Mouse (Mus musculus) liver, embryonic 16.5 days (tissue): ENCODE data around the gene Dennd5b. TPM values are rescaled to one million over a fixed set of nuclear protein-coding genes. Genes with fewer than 3 reads are reported as not detected.

ENCODE experiments used
- ATAC-seq: fragments of 200-750 bp; cut with Nextera tagmentation; 2 replicates; pipeline ENCODE4 v1.8.0; 2017; ENCODE audit warnings: low read depth, mild to moderate bottlenecking, moderate number of reproducible peaks, moderate library complexity
- H3K27ac ChIP-seq: fragments of 300-500 bp; sonication (generic); 2 replicates; pipeline ENCODE4 v1.5.1; 2014; ENCODE audit warnings: mild to moderate bottlenecking, low read length
- H3K27me3 ChIP-seq: fragments of 300-500 bp; sonication (generic); 2 replicates; pipeline ENCODE4 v1.6.1; 2014; ENCODE audit warnings: low read depth, low read length, mixed read lengths; ENCODE audit not compliant: control insufficient read depth, insufficient read depth
- H3K36me3 ChIP-seq: fragments of 300-500 bp; sonication (generic); 2 replicates; pipeline ENCODE4 v1.6.1; 2014; ENCODE audit warnings: mild to moderate bottlenecking; ENCODE audit not compliant: control insufficient read depth, insufficient read depth
- H3K4me1 ChIP-seq: fragments of 300-500 bp; sonication (generic); 2 replicates; pipeline ENCODE4 v1.6.1; 2014; ENCODE audit warnings: low read depth, low read length, mixed read lengths; ENCODE audit not compliant: control insufficient read depth
- H3K4me2 ChIP-seq: fragments of 300-500 bp; sonication (generic); 2 replicates; pipeline ENCODE4 v1.6.1; 2014; ENCODE audit warnings: low read depth, low read length, mixed read lengths
- H3K4me3 ChIP-seq: fragments of 300-500 bp; sonication (generic); 2 replicates; pipeline ENCODE4 v1.5.1; 2014; ENCODE audit warnings: low read depth, mild to moderate bottlenecking, low read length
- H3K9ac ChIP-seq: fragments of 300-500 bp; sonication (generic); 2 replicates; pipeline ENCODE4 v1.6.1; 2014; ENCODE audit warnings: low read depth, low read length
- H3K9me3 ChIP-seq: fragments of 300-500 bp; sonication (generic); replicated peaks from 2 replicates; pipeline ENCODE4 v1.6.1; 2016; ENCODE audit warnings: low read length; ENCODE audit not compliant: control insufficient read depth
- WGBS: fragments of 180-500 bp; shearing (Covaris S2); extraction: QIAGEN DNeasy Blood & Tissue Kit; methylation state at CpG from one replicate; pipeline ENCODE4 v1.1.7; 2014; ENCODE audit not compliant: insufficient replicate concordance; 5-methylcytosine and 5-hydroxymethylcytosine counted together
- polyA plus RNA-seq: library from polyadenylated mRNA; unstranded; fragments of >200 nt; fragmentation: Nextera tagmentation; extraction: Ambion mirVana; gene quantifications from 2 replicates; pipeline ENCODE4 v1.2.1, GENCODE M21; 2015

The Dennd5b gene
- polyA plus RNA-seq, 1 experiment from 2014 or later, result 4.5 TPM

- Histone ChIP-seq H3K4me2 (no peak overlapping the region), H3K27ac (no peak overlapping the region), H3K4me1 (no peaks in the 10 kb centered on the region), H3K9me3 (no peaks in the 10 kb centered on the region), H3K9ac (no peak overlapping the region), H3K27me3 (no peaks in the 10 kb centered on the region), H3K36me3 (no peaks in the 10 kb centered on the region), H3K4me3 (no peak overlapping the region)
- 55% methylated on average over 2 of the region's 2 CpGs for WGBS
- ATAC-seq, result no peak
These were observed 7.4 kb upstream of the Dennd5b start for GRCm38 (mm10) chr6:149108909-149109308.

- WGBS, result 45% methylated on average over 3 of the region's 3 CpGs
- H3K4me2 ChIP-seq, result no peak overlapping the region
- H3K9ac ChIP-seq, result no peak overlapping the region
- H3K4me1 ChIP-seq, result no peaks in the 10 kb centered on the region
- no peak for ATAC-seq
- no peaks in the 10 kb centered on the region for H3K27me3 ChIP-seq
- H3K9me3 ChIP-seq, result no peaks in the 10 kb centered on the region
- H3K27ac ChIP-seq, result no peak overlapping the region
- no peak overlapping the region for H3K4me3 ChIP-seq
- H3K36me3 ChIP-seq, result no peaks in the 10 kb centered on the region
These were observed 6.1 kb upstream of the Dennd5b start for GRCm38 (mm10) chr6:149107615-149108014.

- no peak overlapping the region for H3K9ac ChIP-seq
- H3K27ac ChIP-seq, result no peak overlapping the region
- H3K4me3 ChIP-seq, result no peak overlapping the region
- H3K4me2 ChIP-seq, result no peak overlapping the region
- no peaks in the 10 kb centered on the region for H3K9me3 ChIP-seq
- 69% methylated on average over 1 of the region's 1 CpGs for WGBS
- peaks cover 21% of the 10 kb centered on the region for H3K27me3 ChIP-seq
- ATAC-seq, result no peak
- no peaks in the 10 kb centered on the region for H3K4me1 ChIP-seq
- H3K36me3 ChIP-seq, result no peaks in the 10 kb centered on the region
These were observed 2.0 kb upstream of the Dennd5b start for GRCm38 (mm10) chr6:149103451-149103850.

- Histone ChIP-seq H3K4me2 (peak overlapping the region; percentile 54), H3K4me3 (peak overlapping the region; percentile 66), H3K27ac (peak overlapping the region; percentile 59; the same call in 1 of the 2 replicates), H3K4me1 (no peaks in the 10 kb centered on the region), H3K36me3 (no peaks in the 10 kb centered on the region), H3K27me3 (peaks cover 21% of the 10 kb centered on the region), H3K9ac (no peak overlapping the region; the same call in 1 of the 2 replicates), H3K9me3 (no peaks in the 10 kb centered on the region)
- no peak; the same call in 1 of the 2 replicates for ATAC-seq
- WGBS, result 11% methylated on average over 7 of the region's 7 CpGs
These were observed 413 bp upstream of the Dennd5b start for GRCm38 (mm10) chr6:149101943-149102243.

- Histone ChIP-seq H3K4me1 (no peaks in the 10 kb centered on the region), H3K4me3 (peak overlapping the region; percentile 66), H3K27ac (peak overlapping the region; percentile 79), H3K27me3 (peaks cover 21% of the 10 kb centered on the region), H3K9me3 (no peaks in the 10 kb centered on the region), H3K4me2 (peak overlapping the region; percentile 54), H3K9ac (peak overlapping the region; percentile 66), H3K36me3 (no peaks in the 10 kb centered on the region)
- ATAC-seq, result peak; percentile 61
- whole genome bisulfite sequencing, result 3% methylated on average over 52 of the region's 52 CpGs
These were observed 1.1 kb downstream of the Dennd5b start for GRCm38 (mm10) chr6:149100174-149101075.

GRCm38 (mm10) chr6:149098993-149099392, 2.5 kb downstream of the Dennd5b start:
- Histone ChIP-seq H3K9ac (no peak overlapping the region), H3K27ac (no peak overlapping the region), H3K4me1 (no peaks in the 10 kb centered on the region), H3K36me3 (no peaks in the 10 kb centered on the region), H3K27me3 (peaks cover 21% of the 10 kb centered on the region), H3K9me3 (no peaks in the 10 kb centered on the region), H3K4me2 (no peak overlapping the region), H3K4me3 (no peak overlapping the region)
- no peak for ATAC-seq

GRCm38 (mm10) chr6:149097276-149097675, 4.2 kb downstream of the Dennd5b start:
- no peak for ATAC-seq
- Histone ChIP-seq H3K36me3 (no peaks in the 10 kb centered on the region), H3K4me1 (no peaks in the 10 kb centered on the region), H3K9me3 (no peaks in the 10 kb centered on the region), H3K27ac (no peak overlapping the region), H3K27me3 (peaks cover 21% of the 10 kb centered on the region), H3K4me2 (no peak overlapping the region), H3K4me3 (no peak overlapping the region), H3K9ac (no peak overlapping the region)
- 61% methylated on average over 1 of the region's 1 CpGs for WGBS

- Histone ChIP-seq H3K9ac (no peak overlapping the region), H3K27ac (no peak overlapping the region), H3K9me3 (no peaks in the 10 kb centered on the region), H3K4me2 (no peak overlapping the region), H3K27me3 (peaks cover 12% of the 10 kb centered on the region), H3K4me1 (no peaks in the 10 kb centered on the region), H3K36me3 (no peaks in the 10 kb centered on the region), H3K4me3 (no peak overlapping the region)
- WGBS, result 57% methylated on average over 2 of the region's 2 CpGs
- no peak for ATAC-seq
These were observed 5.2 kb downstream of the Dennd5b start for GRCm38 (mm10) chr6:149096233-149096632.

GRCm38 (mm10) chr6:149095389-149095788, 6.1 kb downstream of the Dennd5b start:
- Histone ChIP-seq H3K9me3 (no peaks in the 10 kb centered on the region), H3K4me1 (no peaks in the 10 kb centered on the region), H3K4me3 (no peak overlapping the region), H3K27ac (no peak overlapping the region), H3K36me3 (no peaks in the 10 kb centered on the region), H3K9ac (no peak overlapping the region), H3K27me3 (peaks cover 3% of the 10 kb centered on the region), H3K4me2 (no peak overlapping the region)
- 58% methylated on average over 6 of the region's 6 CpGs for WGBS
- ATAC-seq, result no peak
